Mouse (Mus musculus): ENCODE data around the gene Cldn19. TPM values are rescaled to one million over a fixed set of nuclear protein-coding genes. Genes with fewer than 3 reads are reported as not detected.

The Cldn19 gene
- polyA plus RNA-seq (2015; fragmentation: Nextera tagmentation; extraction: Ambion mirVana): 0.61 TPM in 1 of 2 replicates, not detected in the other

GRCm38 (mm10) chr4:119255351-119255750, at the start of gene Cldn19:
Gene Cldn19, plus strand, starts transcription at chr4:119255414.

GRCm38 (mm10) chr4:119218169-119218568, 37.0 kb upstream of the Cldn19 start, which contains the start of gene Tmem269:
Gene Tmem269, minus strand, starts transcription at chr4:119218217.

GRCm38 (mm10) chr4:119232410-119233255, 22.6 kb upstream of the Cldn19 start, which contains the start of the genes AU022252 and P3h1:
Gene AU022252, minus strand, starts transcription at chr4:119232712.
Gene P3h1, plus strand, starts transcription at chr4:119232915.

GRCm38 (mm10) chr4:119294415-119295133, 39.4 kb downstream of the Cldn19 start, which contains the start of gene Ybx1:
Gene Ybx1, minus strand, starts transcription at chr4:119294604.

Other genes starting within 250 kb of the Cldn19 start
- 11.3 and 16.9 TPM in 2 replicates for gene Slc2a1, start 146.7 kb upstream of the Cldn19 start, polyA plus RNA-seq (2015; fragmentation: Nextera tagmentation; extraction: Ambion mirVana)
- 4.9 and 6.4 TPM in 2 replicates for gene Zfp691, start 81.2 kb upstream of the Cldn19 start, polyA plus RNA-seq (2015; fragmentation: Nextera tagmentation; extraction: Ambion mirVana)
- gene Ermap, start 65.4 kb upstream of the Cldn19 start, polyA plus RNA-seq (2015; fragmentation: Nextera tagmentation; extraction: Ambion mirVana): 5.5 and 11.7 TPM in 2 replicates
- gene Svbp, start 60.1 kb upstream of the Cldn19 start, polyA plus RNA-seq (2015; fragmentation: Nextera tagmentation; extraction: Ambion mirVana): 120 and 153 TPM in 2 replicates
- 0.11 and 0.36 TPM in 2 replicates for gene Tmem269, start 37.2 kb upstream of the Cldn19 start, polyA plus RNA-seq (2015; fragmentation: Nextera tagmentation; extraction: Ambion mirVana)
- 23.8 and 31.5 TPM in 2 replicates for gene AU022252, start 22.7 kb upstream of the Cldn19 start, polyA plus RNA-seq (2015; fragmentation: Nextera tagmentation; extraction: Ambion mirVana)
- gene P3h1, start 22.5 kb upstream of the Cldn19 start, polyA plus RNA-seq (2015; fragmentation: Nextera tagmentation; extraction: Ambion mirVana): 30.4 and 39.4 TPM in 2 replicates
- 450 and 484 TPM in 2 replicates for gene Ybx1, start 39.2 kb downstream of the Cldn19 start, polyA plus RNA-seq (2015; fragmentation: Nextera tagmentation; extraction: Ambion mirVana)
- 77.7 and 110 TPM in 2 replicates for gene Ppih, start 65.1 kb downstream of the Cldn19 start, polyA plus RNA-seq (2015; fragmentation: Nextera tagmentation; extraction: Ambion mirVana)
- gene Ccdc30, start 160.1 kb downstream of the Cldn19 start, polyA plus RNA-seq (2015; fragmentation: Nextera tagmentation; extraction: Ambion mirVana): 22.5 and 24.1 TPM in 2 replicates
- gene Ppcs, start 167.0 kb downstream of the Cldn19 start, polyA plus RNA-seq (2015; fragmentation: Nextera tagmentation; extraction: Ambion mirVana): 76.2 and 117 TPM in 2 replicates
- 4.2 and 6.6 TPM in 2 replicates for gene Zmynd12, start 167.4 kb downstream of the Cldn19 start, polyA plus RNA-seq (2015; fragmentation: Nextera tagmentation; extraction: Ambion mirVana)
- 1.0 and 4.1 TPM in 2 replicates for gene Rimkla, start 237.2 kb downstream of the Cldn19 start, polyA plus RNA-seq (2015; fragmentation: Nextera tagmentation; extraction: Ambion mirVana)

All from adrenal gland, postnatal 0 days (tissue).